Mouse (Mus musculus) liver, postnatal 0 days (tissue): Measurements from ENCODE around the gene Mkrn2os. TPM values are rescaled to one million over a fixed set of nuclear protein-coding genes. Genes with fewer than 3 reads are reported as not detected.
A peak's percentile ranks its signal among the peaks of the same experiment; 100 is the strongest.

Source experiments
- ATAC-seq: fragments of 200-750 bp; cut with Nextera tagmentation; 2 replicates; pipeline ENCODE4 v1.8.0; 2017; ENCODE audit warnings: mild to moderate bottlenecking, moderate library complexity
- DNase-seq: peaks from one replicate; pipeline ENCODE4 v3.0.0-alpha.2; 2016
- H3K27ac ChIP-seq: fragments of 300-500 bp; sonication (generic); 2 replicates; pipeline ENCODE4 v1.5.1; 2014; ENCODE audit warnings: antibody characterized with exemption, moderate library complexity, mild to moderate bottlenecking, low read depth
- H3K27me3 ChIP-seq: fragments of 300-500 bp; sonication (generic); 2 replicates; pipeline ENCODE4 v1.6.1; 2014; ENCODE audit warnings: low read length, control low read depth, mixed read lengths; ENCODE audit not compliant: insufficient read depth
- H3K36me3 ChIP-seq: fragments of 300-500 bp; sonication (generic); replicated peaks from 2 replicates; pipeline ENCODE4 v1.6.1; 2014; ENCODE audit warnings: mild to moderate bottlenecking, control low read depth, low read length, moderate library complexity, mixed read lengths; ENCODE audit not compliant: insufficient read depth
- H3K4me1 ChIP-seq: fragments of 300-500 bp; sonication (generic); 2 replicates; pipeline ENCODE4 v1.6.1; 2014; ENCODE audit warnings: antibody characterized with exemption, mild to moderate bottlenecking, control low read depth; ENCODE audit not compliant: insufficient read depth
- H3K4me2 ChIP-seq: fragments of 300-500 bp; sonication (generic); 2 replicates; pipeline ENCODE4 v1.6.1; 2014; ENCODE audit warnings: low read depth, mild to moderate bottlenecking, low read length, moderate library complexity, mixed read lengths
- H3K4me3 ChIP-seq: fragments of 300-500 bp; sonication (generic); 2 replicates; pipeline ENCODE4 v1.5.1; 2014; ENCODE audit warnings: low read depth, low read length
- H3K9ac ChIP-seq: fragments of 300-500 bp; sonication (generic); replicated peaks from 2 replicates; pipeline ENCODE4 v1.6.1; 2014; ENCODE audit warnings: mild to moderate bottlenecking, moderate library complexity
- H3K9me3 ChIP-seq: fragments of 300-500 bp; sonication (generic); 2 replicates; pipeline ENCODE4 v1.6.1; 2016; ENCODE audit warnings: mild to moderate bottlenecking, control low read depth, low read length, mixed read lengths
- CTCF ChIP-seq: sonication (generic); IDR thresholded peaks from 2 replicates; pipeline ENCODE4 v1.5.1; 2016; ENCODE audit warnings: antibody characterized with exemption, low read depth
- EP300 ChIP-seq: IDR thresholded peaks from 2 replicates; pipeline ENCODE4 v1.6.1; 2016; ENCODE audit warnings: antibody characterized with exemption, low read depth, mild to moderate bottlenecking
- WGBS: fragments of 180-500 bp; shearing (Covaris S2); extraction: QIAGEN DNeasy Blood & Tissue Kit; methylation state at CpG from one replicate; pipeline ENCODE4 v1.1.7; 2014; ENCODE audit not compliant: insufficient replicate concordance; 5-methylcytosine and 5-hydroxymethylcytosine counted together
- polyA plus RNA-seq: library from polyadenylated mRNA; unstranded; fragments of >200 nt; fragmentation: Nextera tagmentation; extraction: Ambion mirVana; gene quantifications from 2 replicates; pipeline ENCODE4 v1.2.1, GENCODE M21; 2015

Gene Mkrn2os
- polyA plus RNA-seq, 1 experiment from 2014 or later = 16.5 TPM

DNA sequence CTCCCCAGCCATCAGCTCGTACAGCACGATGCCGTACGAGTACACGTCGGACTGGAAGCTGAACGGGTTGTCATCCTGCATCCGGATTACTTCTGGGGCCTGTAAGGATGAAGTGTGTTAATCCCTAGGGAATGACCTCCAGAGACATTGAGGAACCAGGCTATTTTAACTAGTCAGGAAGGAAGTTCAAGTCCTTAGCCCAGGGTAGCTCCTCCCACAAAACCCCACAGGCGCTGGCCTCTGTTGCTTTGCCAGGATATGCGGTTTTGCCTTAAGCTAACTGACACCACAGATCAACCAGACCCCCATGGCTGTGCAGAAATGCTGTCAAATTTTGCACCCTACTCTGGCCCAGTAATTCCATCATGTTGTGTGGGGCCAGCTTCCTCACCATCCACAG lies 27.4 kb upstream of the Mkrn2os start:
- H3K4me2 ChIP-seq = no peak overlapping the region
- peak; percentile 27 for ATAC-seq
- no peaks in the 10 kb centered on the region for H3K9me3 ChIP-seq
- no peak overlapping the region for H3K9ac ChIP-seq
- no peak for DNase-seq
- H3K27me3 ChIP-seq = no peaks in the 10 kb centered on the region
- no peak overlapping the region for H3K27ac ChIP-seq
- WGBS = 54% methylated on average over 10 of the region's 10 CpGs
- H3K4me1 ChIP-seq = no peaks in the 10 kb centered on the region
- TF ChIP-seq CTCF (no peak), EP300 (no peak)
- H3K36me3 ChIP-seq = peaks cover 90% of the 10 kb centered on the region
- no peak overlapping the region for H3K4me3 ChIP-seq

GRCm38 (mm10) chr6:115615983-115616382 lies 23.6 kb upstream of the Mkrn2os start:
- peaks cover 68% of the 10 kb centered on the region for H3K36me3 ChIP-seq
- DNase-seq (no peak), ATAC-seq (no peak)
- H3K4me3 ChIP-seq = no peak overlapping the region
- no peak overlapping the region for H3K27ac ChIP-seq
- no peak overlapping the region for H3K4me2 ChIP-seq
- no peaks in the 10 kb centered on the region for H3K9me3 ChIP-seq
- H3K4me1 ChIP-seq = no peaks in the 10 kb centered on the region
- no peak overlapping the region for H3K9ac ChIP-seq
- H3K27me3 ChIP-seq = no peaks in the 10 kb centered on the region
- WGBS = 83% methylated on average over 3 of the region's 3 CpGs
- TF ChIP-seq CTCF (0 out of 2 replicates have a peak, but pooled peaks have one; percentile 10), EP300 (no peak)

- no peak overlapping the region for H3K4me2 ChIP-seq
- no peaks in the 10 kb centered on the region for H3K9me3 ChIP-seq
- ATAC-seq = no peak
- no peak for TF ChIP-seq CTCF
- no peak for TF ChIP-seq EP300
- no peaks in the 10 kb centered on the region for H3K4me1 ChIP-seq
- peaks cover 55% of the 10 kb centered on the region for H3K36me3 ChIP-seq
- no peak for DNase-seq
- no peak overlapping the region for H3K4me3 ChIP-seq
- H3K27me3 ChIP-seq = no peaks in the 10 kb centered on the region
- no peak overlapping the region for H3K9ac ChIP-seq
- H3K27ac ChIP-seq = no peak overlapping the region
These were observed 21.4 kb upstream of the Mkrn2os start for GRCm38 (mm10) chr6:115613793-115614192.

DNA sequence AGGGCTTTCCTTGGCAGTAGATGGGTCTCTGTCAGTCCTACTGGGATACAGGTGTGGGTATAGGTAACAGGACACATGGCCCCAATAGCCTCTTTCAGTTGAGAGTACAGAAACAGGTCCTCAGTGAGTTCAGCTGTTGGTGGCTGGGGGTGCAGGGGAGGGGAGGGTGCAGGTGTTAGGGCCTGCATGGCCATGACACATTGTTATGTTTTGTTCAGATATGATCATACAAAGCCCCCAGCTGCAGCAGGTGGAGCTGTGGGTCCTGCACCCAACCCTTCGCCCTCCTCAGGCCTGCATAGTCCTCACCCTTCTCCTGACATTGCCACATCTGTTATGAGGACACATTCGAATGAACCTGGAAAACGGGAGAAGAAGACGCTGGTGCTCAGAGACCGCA lies 17.9 kb upstream of the Mkrn2os start:
- H3K4me2 ChIP-seq = no peak overlapping the region
- no peak for DNase-seq
- peaks cover 33% of the 10 kb centered on the region for H3K36me3 ChIP-seq
- H3K27me3 ChIP-seq = no peaks in the 10 kb centered on the region
- TF ChIP-seq EP300 (no peak), CTCF (no peak)
- no peak overlapping the region for H3K27ac ChIP-seq
- H3K4me1 ChIP-seq = no peaks in the 10 kb centered on the region; the same call in 1 of the 2 replicates
- no peak overlapping the region for H3K9ac ChIP-seq
- no peak overlapping the region for H3K4me3 ChIP-seq
- WGBS = 89% methylated on average over 5 of the region's 5 CpGs
- no peak for ATAC-seq
- no peaks in the 10 kb centered on the region for H3K9me3 ChIP-seq

DNA sequence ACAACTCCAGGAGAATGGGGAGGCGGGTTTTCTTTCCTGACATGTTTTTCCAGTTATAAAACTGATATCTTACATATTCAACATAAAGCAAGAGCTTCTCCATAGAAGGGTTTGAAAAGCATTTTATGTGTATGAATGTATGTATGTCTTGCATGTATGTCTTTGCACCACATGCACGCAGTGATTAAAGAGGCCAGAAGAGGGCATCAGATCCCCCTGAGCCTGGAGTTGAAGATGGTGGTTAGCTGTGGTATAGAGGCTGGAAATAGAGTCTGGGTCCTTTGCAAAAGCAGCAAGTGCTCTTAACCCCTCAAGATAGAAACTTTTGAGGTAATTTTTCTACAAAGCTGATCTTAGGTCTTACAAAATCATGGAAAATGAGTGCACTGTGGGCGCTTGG lies 16.7 kb upstream of the Mkrn2os start:
- ATAC-seq = no peak
- WGBS = 72% methylated on average over 3 of the region's 3 CpGs
- DNase-seq = peak; percentile 47

DNA sequence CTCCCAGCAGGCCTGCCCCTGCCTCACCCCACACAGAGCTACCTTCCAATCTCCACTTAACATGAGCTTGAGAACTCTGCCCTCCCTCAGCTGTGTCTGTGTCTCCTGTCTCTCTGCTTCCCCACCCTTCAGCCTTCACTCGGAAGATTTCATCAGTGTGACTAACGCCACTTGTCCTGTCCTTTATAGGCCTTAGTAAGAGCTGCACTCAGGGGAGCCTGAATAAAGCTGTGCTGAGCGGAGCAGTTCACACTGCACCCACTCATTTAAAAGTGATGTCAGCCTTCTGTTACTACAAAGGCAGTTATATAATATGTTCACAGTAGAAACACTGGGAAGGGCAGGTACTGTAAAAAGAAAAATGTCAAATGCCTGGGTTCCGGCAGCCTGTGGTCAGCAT lies 15.1 kb upstream of the Mkrn2os start:
- WGBS = 82% methylated on average over 4 of the region's 4 CpGs
- no peak overlapping the region for H3K9ac ChIP-seq

More for the DNA sequence above, 16.7 kb upstream of the Mkrn2os start:
- Histone ChIP-seq H3K9me3 (no peaks in the 10 kb centered on the region), H3K27ac (no peak overlapping the region), H3K9ac (no peak overlapping the region), H3K4me1 (no peaks in the 10 kb centered on the region; the same call in 1 of the 2 replicates), H3K4me2 (no peak overlapping the region), H3K4me3 (no peak overlapping the region), H3K36me3 (peaks cover 25% of the 10 kb centered on the region), H3K27me3 (no peaks in the 10 kb centered on the region)
- TF ChIP-seq CTCF (peak; percentile 72), EP300 (no peak)

DNA sequence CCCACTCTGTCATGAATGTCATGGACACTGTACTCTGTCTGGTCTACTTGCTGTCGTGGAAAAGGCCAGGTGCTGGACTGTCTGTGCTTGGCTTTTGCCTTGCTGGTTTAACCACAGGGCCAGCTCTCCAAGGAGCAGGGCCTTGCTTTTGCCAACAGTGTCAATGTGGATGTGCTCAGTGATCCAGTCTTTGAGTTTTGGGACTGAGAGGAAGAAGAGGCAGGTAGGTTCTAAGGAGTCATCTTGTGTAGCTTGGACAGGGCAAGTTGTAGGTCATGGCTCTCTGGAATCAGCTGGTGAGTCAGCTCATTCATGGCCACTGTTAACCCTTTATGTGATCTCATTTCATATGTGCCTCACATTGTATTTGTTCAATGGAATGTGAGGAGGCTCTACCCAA lies 14.1 kb upstream of the Mkrn2os start:
- DNase-seq (no peak), ATAC-seq (no peak)
- no peaks in the 10 kb centered on the region for H3K27me3 ChIP-seq
- H3K9ac ChIP-seq = no peak overlapping the region
- 89% methylated on average over 1 of the region's 1 CpGs for WGBS
- no peaks in the 10 kb centered on the region for H3K9me3 ChIP-seq
- no peak overlapping the region for H3K4me2 ChIP-seq
- no peak for TF ChIP-seq EP300
- no peak for TF ChIP-seq CTCF
- peaks cover 6% of the 10 kb centered on the region for H3K4me1 ChIP-seq
- H3K36me3 ChIP-seq = peaks cover 18% of the 10 kb centered on the region
- H3K27ac ChIP-seq = no peak overlapping the region
- no peak overlapping the region for H3K4me3 ChIP-seq

More for the DNA sequence above, 15.1 kb upstream of the Mkrn2os start:
- H3K27me3 ChIP-seq = no peaks in the 10 kb centered on the region
- H3K4me2 ChIP-seq = no peak overlapping the region
- H3K9me3 ChIP-seq = no peaks in the 10 kb centered on the region
- H3K36me3 ChIP-seq = peaks cover 18% of the 10 kb centered on the region
- ATAC-seq (no peak), DNase-seq (no peak)
- H3K4me3 ChIP-seq = no peak overlapping the region
- TF ChIP-seq CTCF (no peak), EP300 (no peak)
- peaks cover 5% of the 10 kb centered on the region for H3K4me1 ChIP-seq
- H3K27ac ChIP-seq = no peak overlapping the region
